Mouse (Mus musculus) erythroblast, adult 5-6 weeks (primary cell): ENCODE results near the gene Zdhhc19. TPM values are rescaled to one million over a fixed set of nuclear protein-coding genes. Genes with fewer than 3 reads are reported as not detected.

Experiments used
- ATAC-seq: replicated peaks from 2 replicates; pipeline ENCODE4 v1.8.0; 2016; ENCODE audit warnings: moderate number of reproducible peaks, mild to moderate bottlenecking, moderate TSS enrichment, inconsistent platforms; ENCODE audit not compliant: poor library complexity, low FRiP score, severe bottlenecking
- total RNA-seq, 2 experiments: library from RNA; stranded (forward) in 1 of 2; stranded (reverse) in 1 of 2; fragments of 150-400 nt in 1 of 2; fragments of 200-764, 138-1000 nt in 1 of 2; gene quantifications; 2 replicates each; pipeline versions ENCODE4 v1.2.3 to v1.2.4; 2015 to 2017; ENCODE audit warnings: low replicate concordance in 2 of 2

Zdhhc19 gene
- total RNA-seq, 2 experiments from 2014 or later, result not detected

GRCm38 (mm10) chr16:32595142-32595855 is 99.2 kb downstream of the Zdhhc19 start:
- ATAC-seq, result no peak

GRCm38 (mm10) chr16:32597909-32598381 is 101.9 kb downstream of the Zdhhc19 start:
- peak; percentile 98 for ATAC-seq

- ATAC-seq, result no peak
Observed at GRCm38 (mm10) chr16:32599151-32599550, 103.1 kb downstream of the Zdhhc19 start.

GRCm38 (mm10) chr16:32602193-32602685 is 106.2 kb downstream of the Zdhhc19 start:
- ATAC-seq, result no peak

GRCm38 (mm10) chr16:32607562-32608343 is 111.7 kb downstream of the Zdhhc19 start:
- ATAC-seq, result no peak

- ATAC-seq, result no peak
Observed at GRCm38 (mm10) chr16:32608344-32608711, 112.3 kb downstream of the Zdhhc19 start.

GRCm38 (mm10) chr16:32608712-32609400 is 112.8 kb downstream of the Zdhhc19 start, which contains the start of gene Tfrc:
Tfrc (plus strand) TSS chr16:32608920.
- ATAC-seq, result peak; percentile 80

GRCm38 (mm10) chr16:32609401-32609779 is 113.3 kb downstream of the Zdhhc19 start:
- ATAC-seq, result no peak

GRCm38 (mm10) chr16:32610460-32611255 is 114.6 kb downstream of the Zdhhc19 start:
- peak; percentile 51 for ATAC-seq

Other genes starting within 250 kb of the Zdhhc19 start
- 1.9 and 2.7 TPM in 2 replicates for gene Fbxo45, start 249.1 kb upstream of the Zdhhc19 start, total RNA-seq (2015; ENCODE audit: low replicate concordance)
- gene Fbxo45, start 249.1 kb upstream of the Zdhhc19 start, total RNA-seq (2017; ENCODE audit: low replicate concordance), result 8.0 and 10.0 TPM in 2 replicates
- gene Wdr53, start 249.0 kb upstream of the Zdhhc19 start, total RNA-seq (2015; ENCODE audit: low replicate concordance), result 0.58 and 2.3 TPM in 2 replicates
- 5.3 and 5.6 TPM in 2 replicates for gene Wdr53, start 249.0 kb upstream of the Zdhhc19 start, total RNA-seq (2017; ENCODE audit: low replicate concordance)
- not detected in 2 replicates for gene Smco1, start 224.8 kb upstream of the Zdhhc19 start, total RNA-seq (2015; ENCODE audit: low replicate concordance)
- not detected in 2 replicates for gene Smco1, start 224.8 kb upstream of the Zdhhc19 start, total RNA-seq (2017; ENCODE audit: low replicate concordance)
- 5.0 and 10.0 TPM in 2 replicates for gene Rnf168, start 218.8 kb upstream of the Zdhhc19 start, total RNA-seq (2015; ENCODE audit: low replicate concordance)
- gene Rnf168, start 218.8 kb upstream of the Zdhhc19 start, total RNA-seq (2017; ENCODE audit: low replicate concordance), result 27.6 and 29.0 TPM in 2 replicates
- 52.1 and 72.9 TPM in 2 replicates for gene Ubxn7, start 164.0 kb upstream of the Zdhhc19 start, total RNA-seq (2015; ENCODE audit: low replicate concordance)
- 58.9 and 66.2 TPM in 2 replicates for gene Ubxn7, start 164.0 kb upstream of the Zdhhc19 start, total RNA-seq (2017; ENCODE audit: low replicate concordance)
- not detected in 2 replicates for gene Tm4sf19, start 95.8 kb upstream of the Zdhhc19 start, total RNA-seq (2015; ENCODE audit: low replicate concordance)
- gene Tm4sf19, start 95.8 kb upstream of the Zdhhc19 start, total RNA-seq (2017; ENCODE audit: low replicate concordance), result 0.70 TPM in 1 of 2 replicates, not detected in the other
- gene Tctex1d2, start 76.6 kb upstream of the Zdhhc19 start, total RNA-seq (2015; ENCODE audit: low replicate concordance), result 0.96 and 15.7 TPM in 2 replicates
- gene Tctex1d2, start 76.6 kb upstream of the Zdhhc19 start, total RNA-seq (2017; ENCODE audit: low replicate concordance), result 3.7 and 8.1 TPM in 2 replicates
- gene Pcyt1a, start 65.3 kb upstream of the Zdhhc19 start, total RNA-seq (2015; ENCODE audit: low replicate concordance), result 73.6 and 103 TPM in 2 replicates
- gene Pcyt1a, start 65.3 kb upstream of the Zdhhc19 start, total RNA-seq (2017; ENCODE audit: low replicate concordance), result 164 and 198 TPM in 2 replicates
- not detected in 2 replicates for gene Slc51a, start 8.4 kb upstream of the Zdhhc19 start, total RNA-seq (2015; ENCODE audit: low replicate concordance)
- not detected in 2 replicates for gene Slc51a, start 8.4 kb upstream of the Zdhhc19 start, total RNA-seq (2017; ENCODE audit: low replicate concordance)
- 1,871 and 1,887 TPM in 2 replicates for gene Tfrc, start 112.7 kb downstream of the Zdhhc19 start, total RNA-seq (2015; ENCODE audit: low replicate concordance)
- gene Tfrc, start 112.7 kb downstream of the Zdhhc19 start, total RNA-seq (2017; ENCODE audit: low replicate concordance), result 2,733 and 3,492 TPM in 2 replicates
- gene Tnk2, start 147.6 kb downstream of the Zdhhc19 start, total RNA-seq (2015; ENCODE audit: low replicate concordance), result 15.8 and 33.2 TPM in 2 replicates
- 19.6 and 29.7 TPM in 2 replicates for gene Tnk2, start 147.6 kb downstream of the Zdhhc19 start, total RNA-seq (2017; ENCODE audit: low replicate concordance)
- gene Muc4, start 239.6 kb downstream of the Zdhhc19 start, total RNA-seq (2015; ENCODE audit: low replicate concordance), result not detected in 2 replicates
- 0.14 and 0.26 TPM in 2 replicates for gene Muc4, start 239.6 kb downstream of the Zdhhc19 start, total RNA-seq (2017; ENCODE audit: low replicate concordance)